Mouse (Mus musculus): ENCODE data around the gene Cetn4.

The Cetn4 gene

GRCm38 (mm10) chr3:37312370-37312941 is at the start of gene Cetn4, which contains the start of gene Bbs12:
Gene Cetn4, minus strand, starts transcription at chr3:37312708.
Gene Bbs12, plus strand, starts transcription at chr3:37312554.
- peak; percentile 98 to 99 for DNase-seq

DNA sequence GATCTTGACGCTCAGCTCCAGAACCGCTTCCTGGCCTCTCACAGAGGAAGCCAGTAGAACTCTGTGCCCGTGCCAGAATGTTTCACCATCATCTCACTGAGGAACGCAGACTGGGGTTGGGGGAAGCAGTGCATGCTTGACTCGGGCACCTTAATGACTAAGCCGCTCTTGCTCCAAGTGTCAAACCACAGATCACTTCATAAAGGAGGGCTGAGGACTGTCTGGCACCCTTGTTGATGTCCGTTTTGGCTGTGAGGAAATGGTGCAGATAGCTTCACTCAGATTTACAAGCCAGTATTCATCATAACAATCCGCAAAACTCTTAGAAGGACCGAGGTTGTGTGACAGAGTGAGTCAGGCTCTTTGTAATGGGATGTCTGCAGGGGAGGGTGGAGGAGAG is 48.2 kb upstream of the Cetn4 start:
- no peak for DNase-seq

GRCm38 (mm10) chr3:37354737-37355136 is 42.2 kb upstream of the Cetn4 start:
- DNase-seq = no peak

DNA sequence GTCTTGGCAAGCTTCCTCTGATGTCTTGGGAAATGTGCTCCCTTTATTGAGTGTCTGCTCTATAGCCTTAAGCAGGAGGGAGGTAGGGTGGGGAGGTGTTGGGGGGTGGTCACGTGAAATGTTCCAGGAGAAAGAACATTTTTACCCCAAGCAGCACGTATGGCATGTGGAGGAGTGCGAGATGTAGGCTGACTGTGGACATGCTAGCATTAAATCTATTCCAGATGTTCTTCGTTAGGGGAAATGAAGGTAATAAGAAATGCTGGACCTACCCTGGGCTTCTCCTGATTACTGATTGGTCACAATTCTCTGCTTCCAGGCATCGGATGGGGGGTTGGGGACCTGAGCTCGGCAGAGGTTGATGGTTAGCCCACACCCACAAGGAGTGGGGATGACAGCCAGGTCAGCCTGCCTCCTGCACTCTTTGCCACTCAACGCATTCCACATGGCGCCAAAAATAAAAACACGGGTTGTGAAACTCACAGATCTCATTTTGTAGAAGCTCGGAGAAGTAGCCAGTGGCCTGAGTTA is 41.5 kb upstream of the Cetn4 start:
- DNase-seq = no peak

- DNase-seq = no peak
These were observed 37.9 kb upstream of the Cetn4 start for GRCm38 (mm10) chr3:37350386-37350785.

DNA sequence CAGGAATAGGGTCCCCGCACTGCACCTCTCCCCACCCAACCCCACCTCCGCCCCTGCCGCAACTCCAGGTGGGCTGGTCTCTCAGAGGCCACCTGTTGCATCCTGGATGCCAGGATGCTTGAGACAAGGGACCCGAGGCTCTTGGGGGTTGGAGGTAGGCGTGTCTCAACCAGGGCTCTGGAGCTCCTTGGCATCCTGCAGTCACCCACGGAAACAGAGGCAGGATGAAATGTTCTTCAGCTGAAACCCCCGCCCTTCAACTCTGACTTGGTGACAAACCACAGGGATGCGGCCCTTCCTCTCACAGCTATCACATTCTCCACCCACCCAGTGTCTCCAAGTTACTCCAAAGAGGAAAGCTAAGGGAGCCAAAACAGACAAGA is 36.6 kb upstream of the Cetn4 start:
- DNase-seq = no peak

- DNase-seq = peak; percentile 13 to 22
These were observed 36.0 kb upstream of the Cetn4 start, which contains the start of gene Fgf2 for GRCm38 (mm10) chr3:37348221-37349165. Gene Fgf2, plus strand, starts transcription at chr3:37348346.

- no peak for DNase-seq
These were observed 35.2 kb upstream of the Cetn4 start for GRCm38 (mm10) chr3:37347671-37348070.

DNA sequence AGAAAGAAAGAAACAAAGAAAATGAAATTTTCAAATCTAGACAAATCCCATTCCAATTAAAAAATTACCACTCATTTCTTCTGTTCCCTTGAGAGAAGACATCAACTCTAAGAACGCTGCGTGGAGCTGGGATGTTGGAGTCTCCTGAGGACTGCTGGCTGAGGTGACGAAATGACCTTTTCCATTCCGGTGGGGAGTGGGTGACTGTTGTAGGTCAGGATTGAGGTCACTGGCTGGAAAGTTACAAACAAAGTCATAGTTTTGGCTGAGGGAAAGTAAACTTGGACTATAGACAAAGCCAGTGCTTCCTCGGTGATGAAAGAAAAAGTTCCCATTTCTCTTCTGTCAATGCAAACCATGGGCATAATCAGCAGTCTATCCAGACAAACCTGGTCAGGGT is 30.3 kb upstream of the Cetn4 start:
- no peak for DNase-seq

DNA sequence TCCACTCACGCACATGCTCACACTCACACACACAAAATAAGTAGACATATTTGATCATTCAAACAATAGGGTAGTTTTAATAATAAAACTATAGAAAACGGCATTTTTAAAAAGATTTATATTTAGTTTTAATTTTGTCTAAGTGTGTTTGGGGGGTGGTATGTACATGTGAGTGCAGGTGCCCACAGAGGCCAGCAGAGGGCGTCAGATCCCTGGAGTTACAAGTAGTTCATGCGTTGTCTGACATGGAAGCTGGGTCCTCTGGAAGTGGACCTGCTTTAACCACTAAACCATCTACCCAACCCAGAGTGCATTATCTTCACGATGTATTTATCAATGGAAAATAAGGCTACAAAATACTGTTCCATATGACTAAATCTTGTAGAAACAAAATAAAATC is 28.6 kb upstream of the Cetn4 start:
- peak in 1 of 2 experiments; percentile 7 for DNase-seq

- no peak for DNase-seq
These were observed 21.5 kb upstream of the Cetn4 start for GRCm38 (mm10) chr3:37334053-37334452.

GRCm38 (mm10) chr3:37331999-37332449 is 19.5 kb upstream of the Cetn4 start:
- no peak for DNase-seq

GRCm38 (mm10) chr3:37329963-37330362 is 17.5 kb upstream of the Cetn4 start:
- DNase-seq = no peak

DNA sequence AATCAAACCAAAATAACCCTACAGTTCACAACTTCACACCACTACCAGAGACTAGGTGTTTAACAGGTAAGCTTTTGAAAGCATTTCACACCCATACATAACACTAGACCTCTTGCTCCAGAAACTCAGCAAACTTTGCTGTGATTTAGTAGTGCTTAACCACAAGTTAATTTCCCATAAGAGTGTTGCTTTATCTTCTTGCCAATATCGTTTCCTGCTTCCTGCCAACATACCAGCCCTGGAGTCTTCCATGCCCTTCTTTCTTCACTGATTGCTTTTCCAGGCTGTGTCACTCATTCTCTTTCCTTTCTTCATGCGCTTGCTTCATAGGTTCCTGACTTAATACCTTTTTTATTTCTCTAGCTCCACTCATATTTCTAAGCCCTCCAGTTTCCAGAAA is 16.0 kb upstream of the Cetn4 start:
- no peak for DNase-seq

DNA sequence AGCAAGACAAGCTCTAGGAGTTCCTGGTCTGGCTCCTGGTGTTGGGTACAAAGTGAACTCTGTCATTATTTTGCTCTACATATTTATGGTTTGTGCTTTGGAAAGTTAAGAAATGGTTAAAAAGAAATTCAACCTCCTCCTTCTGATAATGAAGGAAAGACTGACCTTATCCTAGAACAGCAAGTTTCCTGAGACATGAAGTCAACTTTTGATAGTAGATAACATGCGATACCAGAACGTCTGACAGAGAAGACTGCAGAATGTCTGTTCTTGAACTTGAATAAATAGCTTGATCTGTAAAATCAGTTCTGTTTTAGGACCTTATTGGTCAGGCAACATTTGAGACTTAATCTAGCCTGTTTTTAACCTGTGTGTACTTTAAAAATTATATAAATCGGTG is 14.1 kb upstream of the Cetn4 start:
- DNase-seq = no peak

DNA sequence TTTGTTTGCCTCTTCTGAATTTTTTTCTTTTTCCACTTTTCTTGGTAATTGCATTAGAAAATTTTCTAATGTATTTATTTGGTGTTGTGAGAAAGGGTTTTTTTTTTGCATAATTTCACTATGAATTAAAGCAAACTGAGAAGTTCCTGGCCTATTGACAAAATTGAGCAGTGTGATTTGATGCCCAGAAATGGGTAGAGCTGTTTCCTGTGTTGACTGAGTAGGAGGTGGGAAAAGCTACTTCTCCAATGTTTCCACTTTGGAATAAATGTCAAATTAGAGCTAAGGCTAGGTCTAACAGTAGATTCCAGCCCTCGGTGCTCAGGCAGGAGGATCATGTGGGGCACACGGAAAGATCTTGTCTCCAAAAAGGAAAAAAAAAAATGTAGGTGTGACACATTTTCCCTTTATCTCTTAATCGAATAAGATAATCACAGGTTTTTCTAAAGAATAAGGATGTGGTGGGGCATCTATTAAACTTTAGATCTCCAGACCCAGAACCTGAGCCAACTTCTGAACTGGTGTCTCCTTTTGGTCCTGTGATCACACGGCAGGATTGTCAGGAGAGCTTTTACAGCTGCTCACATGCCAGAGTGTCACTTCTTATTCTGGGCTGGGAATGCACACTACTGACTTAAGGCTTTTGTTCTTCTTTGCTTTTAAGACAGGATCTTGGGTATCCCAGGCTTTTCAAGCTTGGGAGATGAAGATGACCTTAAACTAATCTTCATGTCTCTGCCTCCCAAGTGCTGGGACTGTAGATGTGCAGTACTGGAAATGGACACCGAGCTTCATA is 13.0 kb upstream of the Cetn4 start:
- no peak for DNase-seq

DNA sequence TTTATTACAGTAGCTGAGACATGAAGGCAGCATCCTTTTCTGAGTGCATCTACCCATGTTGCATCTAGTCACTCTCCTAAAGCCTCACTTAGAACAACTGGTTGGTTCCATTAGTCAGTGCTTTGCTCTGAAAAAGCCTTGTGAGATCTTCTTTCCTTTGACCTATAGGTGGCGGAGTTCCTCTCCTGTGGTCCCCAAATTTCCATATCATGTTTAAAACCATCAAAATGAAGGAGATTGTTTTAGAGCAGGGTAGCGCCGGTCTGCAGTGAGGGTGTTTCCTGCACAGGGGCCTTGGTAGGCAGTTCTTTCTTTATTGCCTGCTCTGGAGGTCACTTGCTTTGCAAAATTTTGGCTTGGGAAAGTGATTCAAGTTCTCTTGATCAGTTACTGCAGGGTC is 11.8 kb upstream of the Cetn4 start:
- peak in 1 of 2 experiments; percentile 10 for DNase-seq

DNA sequence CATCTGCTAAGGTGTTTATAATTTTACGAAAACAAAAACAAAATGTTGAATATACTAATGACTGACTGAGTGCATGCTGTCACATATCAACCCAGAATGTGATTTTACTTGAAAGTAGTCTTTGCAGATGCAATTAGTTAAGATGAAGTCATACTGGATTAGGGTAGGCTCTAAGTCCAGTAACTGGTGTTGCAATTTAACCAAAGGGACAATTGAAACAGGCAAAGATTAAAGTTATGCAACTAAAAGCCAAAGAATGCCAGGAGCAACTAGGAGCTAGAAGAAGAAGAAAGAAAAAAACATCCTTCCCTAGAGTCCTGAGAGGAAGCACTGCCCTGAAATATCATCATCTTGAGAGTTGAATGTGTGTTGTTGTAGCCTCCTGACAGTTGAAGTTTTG is 3.7 kb upstream of the Cetn4 start:
- DNase-seq = no peak

DNA sequence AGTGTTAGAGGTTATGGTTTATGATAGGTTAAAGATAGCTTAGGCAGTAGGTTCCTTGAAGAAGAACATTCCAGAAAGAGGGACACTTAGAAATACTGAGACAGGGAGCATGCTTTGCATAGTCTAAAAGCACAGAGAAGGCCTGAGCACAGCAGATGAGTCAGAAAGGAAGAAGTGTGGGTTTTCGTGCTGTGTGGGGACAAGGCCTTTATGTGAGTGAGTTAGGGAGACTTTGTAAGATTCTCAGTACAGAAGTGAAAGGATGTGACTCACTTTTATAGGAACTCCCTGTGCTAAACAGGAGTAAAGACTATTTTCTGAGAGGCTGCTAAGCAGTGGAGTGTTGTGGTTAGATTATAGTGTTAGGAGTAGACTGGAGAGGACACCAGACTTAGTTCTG is 863 bp upstream of the Cetn4 start:
- no peak for DNase-seq

- DNase-seq = no peak
These were observed 575 bp downstream of the Cetn4 start for GRCm38 (mm10) chr3:37311897-37312369.

DNA sequence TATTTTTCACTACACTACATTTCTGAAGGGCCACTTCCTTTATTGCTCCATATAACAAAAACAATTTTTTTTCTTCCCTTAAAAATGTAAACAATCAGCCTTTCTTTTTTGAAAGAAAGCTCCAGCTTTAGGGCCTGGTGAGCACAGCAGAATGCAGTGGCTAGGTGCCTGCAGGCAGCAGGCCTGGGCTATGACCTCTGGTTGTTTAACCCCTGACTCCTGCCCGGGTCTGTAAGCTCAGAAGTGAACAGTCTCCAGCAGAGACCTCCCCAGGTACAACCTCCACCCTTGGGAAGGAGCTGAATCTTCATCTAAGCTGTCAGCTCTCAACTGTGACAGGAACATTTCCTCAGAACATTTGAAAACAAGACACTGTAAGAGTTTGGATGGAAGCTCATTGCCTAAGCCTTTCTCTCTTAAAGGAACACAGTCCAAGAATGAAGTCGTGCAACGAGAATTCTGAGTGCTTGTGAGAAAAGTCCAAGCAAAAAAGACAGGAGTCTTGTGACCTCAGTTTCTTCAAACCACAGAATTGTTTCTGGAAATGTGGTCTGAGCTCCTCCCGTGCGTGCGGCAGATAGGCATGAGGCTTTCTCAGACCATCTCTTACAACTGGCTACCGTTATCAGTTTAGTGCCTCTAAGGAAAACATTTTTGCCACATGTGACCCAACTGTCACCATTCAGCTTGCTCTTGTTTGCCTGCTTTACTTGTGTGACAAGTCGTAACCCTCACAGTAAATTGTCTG is 8.9 kb downstream of the Cetn4 start:
- DNase-seq = no peak

- DNase-seq = peak; percentile 20 to 58
These were observed 9.8 kb downstream of the Cetn4 start for GRCm38 (mm10) chr3:37302685-37303084.
